Comparison of ENCODE assay signal across 8 mouse cellular contexts in genomic region chr14:46787454-46787786, GRCm38 (mm10). TPM values are rescaled to one million over a fixed set of nuclear protein-coding genes. Genes with fewer than 3 reads are reported as not detected.
DNase-seq lines count a peak whose midpoint lies in the region; ATAC-seq lines count a peak whose summit lies in the region.

No protein-coding gene starts in this region.

- DNase-seq in 3T3-L1 (ENCODE audit: low read depth, low spot score) = peak; percentile 56
- DNase-seq in embryonic facial prominence, embryonic 14.5 days (ENCODE audit: low spot score) = peak; percentile 72
- DNase-seq in adrenal gland, postnatal 14 days = no peak
- DNase-seq in kidney, postnatal 25 days = no peak

- no peaks in the 10 kb centered on the region for H3K27me3 ChIP-seq in erythroblast, embryonic 14.5 days (ENCODE audit: control insufficient read depth)
- no peaks in the 10 kb centered on the region for H3K27me3 ChIP-seq in embryonic facial prominence, embryonic 14.5 days (replicated peaks; ENCODE audit: control insufficient read depth, insufficient read depth, low read length)
- no peaks in the 10 kb centered on the region for H3K27me3 ChIP-seq in limb, embryonic 12.5 days
- no peaks in the 10 kb centered on the region for H3K27me3 ChIP-seq in stomach, embryonic 15.5 days (replicated peaks)

- H3K4me2 ChIP-seq in embryonic facial prominence, embryonic 14.5 days (ENCODE audit: low read depth, low read length) = peak overlapping the region; percentile 81
- H3K4me2 ChIP-seq in limb, embryonic 12.5 days = peak overlapping the region; percentile 58
- H3K4me2 ChIP-seq in stomach, embryonic 15.5 days = peak overlapping the region; percentile 57

- H3K27ac ChIP-seq in embryonic facial prominence, embryonic 14.5 days (replicated peaks; ENCODE audit: low read depth, low read length) = peak overlapping the region; percentile 99
- peak overlapping the region; percentile 99 for H3K27ac ChIP-seq in limb, embryonic 12.5 days
- peak overlapping the region; percentile 95 for H3K27ac ChIP-seq in stomach, embryonic 15.5 days

- peaks cover 25% of the 10 kb centered on the region for H3K36me3 ChIP-seq in erythroblast, embryonic 14.5 days (ENCODE audit: control insufficient read depth)
- peaks cover 17% of the 10 kb centered on the region for H3K36me3 ChIP-seq in embryonic facial prominence, embryonic 14.5 days (ENCODE audit: control insufficient read depth, insufficient read depth, low read length)
- peaks cover 20% of the 10 kb centered on the region; the same call in 1 of the 2 replicates for H3K36me3 ChIP-seq in limb, embryonic 12.5 days
- H3K36me3 ChIP-seq in stomach, embryonic 15.5 days = 0 out of 2 replicates have a peak, but pooled peaks cover 5% of the 10 kb centered on the region

- H3K9ac ChIP-seq in embryonic facial prominence, embryonic 14.5 days (ENCODE audit: low read depth, low read length) = peak overlapping the region; percentile 98
- H3K9ac ChIP-seq in limb, embryonic 12.5 days (replicated peaks) = peak overlapping the region; percentile 97
- peak overlapping the region; percentile 78 for H3K9ac ChIP-seq in stomach, embryonic 15.5 days

- 0% methylated on average over 11 of the region's 11 CpGs for WGBS in embryonic facial prominence, embryonic 14.5 days
- WGBS in limb, embryonic 12.5 days = under 1% methylated on average over 11 of the region's 11 CpGs
- under 1% methylated on average over 11 of the region's 11 CpGs for WGBS in stomach, embryonic 15.5 days

- peak overlapping the region; percentile 96 for H3K4me3 ChIP-seq in erythroblast, embryonic 14.5 days (replicated peaks)
- H3K4me3 ChIP-seq in embryonic facial prominence, embryonic 14.5 days (ENCODE audit: low read depth, low read length) = peak overlapping the region; percentile 97
- H3K4me3 ChIP-seq in limb, embryonic 12.5 days (replicated peaks) = peak overlapping the region; percentile 95
- peak overlapping the region; percentile 76 for H3K4me3 ChIP-seq in stomach, embryonic 15.5 days (replicated peaks)

- H3K4me1 ChIP-seq in erythroblast, embryonic 14.5 days (ENCODE audit: control insufficient read depth) = peaks cover 37% of the 10 kb centered on the region
- peaks cover 16% of the 10 kb centered on the region for H3K4me1 ChIP-seq in embryonic facial prominence, embryonic 14.5 days (ENCODE audit: control insufficient read depth, insufficient read depth, low read length)
- peaks cover 23% of the 10 kb centered on the region for H3K4me1 ChIP-seq in limb, embryonic 12.5 days (replicated peaks)
- 0 out of 2 replicates have a peak, but pooled peaks cover 8% of the 10 kb centered on the region for H3K4me1 ChIP-seq in stomach, embryonic 15.5 days

- H3K9me3 ChIP-seq in erythroblast, embryonic 14.5 days (ENCODE audit: control insufficient read depth, low read length) = no peaks in the 10 kb centered on the region
- H3K9me3 ChIP-seq in embryonic facial prominence, embryonic 14.5 days (ENCODE audit: control insufficient read depth, low read length) = no peaks in the 10 kb centered on the region
- H3K9me3 ChIP-seq in limb, embryonic 12.5 days = no peaks in the 10 kb centered on the region
- no peaks in the 10 kb centered on the region for H3K9me3 ChIP-seq in stomach, embryonic 15.5 days

- ATAC-seq in erythroblast, adult 5-6 weeks (replicated peaks; ENCODE audit: low FRiP score, poor library complexity, severe bottlenecking) = no peak
- ATAC-seq in embryonic facial prominence, embryonic 14.5 days (ENCODE audit: low read depth) = 0 out of 2 replicates have a peak, but pooled peaks have one; percentile 2
- ATAC-seq in limb, embryonic 12.5 days (ENCODE audit: insufficient number of reproducible peaks, insufficient read depth, low FRiP score, low TSS enrichment, low read depth) = no peak
- no peak for ATAC-seq in stomach, embryonic 15.5 days (ENCODE audit: insufficient read depth, low FRiP score, low read depth)

RNA-seq across cellular contexts. Expression of gene Cnih1, which starts 0.8 kb away (rescaled TPM):
- 5.1 and 6.1 TPM in 2 replicates for polyA plus RNA-seq in erythroblast, embryonic 14.5 days (2012)
- total RNA-seq in erythroblast, adult 5-6 weeks (2015; ENCODE audit: low replicate concordance) = 30.1 and 32.5 TPM in 2 replicates
- total RNA-seq in erythroblast, adult 5-6 weeks (2017; ENCODE audit: low replicate concordance) = 9.3 and 26.3 TPM in 2 replicates
- 214 and 219 TPM in 2 replicates for polyA plus RNA-seq in embryonic facial prominence, embryonic 14.5 days (2014; fragmentation: Nextera tagmentation; extraction: Ambion mirVana)
- polyA plus RNA-seq in limb, embryonic 12.5 days (2016; fragmentation: Nextera tagmentation; extraction: Ambion mirVana) = 170 and 187 TPM in 2 replicates
- polyA plus RNA-seq in stomach, embryonic 15.5 days (2015; fragmentation: Nextera tagmentation; extraction: Ambion mirVana) = 186 and 187 TPM in 2 replicates
- 88.3 and 95.3 TPM in 2 replicates for total RNA-seq in adrenal gland, postnatal 14 days (2021)

RNA-seq across cellular contexts. Expression of gene Cdkn3, which starts 27.1 kb away (rescaled TPM):
- polyA plus RNA-seq in erythroblast, embryonic 14.5 days (2012) = 2.5 and 2.6 TPM in 2 replicates
- 42.4 and 47.5 TPM in 2 replicates for total RNA-seq in erythroblast, adult 5-6 weeks (2015; ENCODE audit: low replicate concordance)
- total RNA-seq in erythroblast, adult 5-6 weeks (2017; ENCODE audit: low replicate concordance) = 45.1 and 57.7 TPM in 2 replicates
- 42.6 and 46.3 TPM in 2 replicates for polyA plus RNA-seq in embryonic facial prominence, embryonic 14.5 days (2014; fragmentation: Nextera tagmentation; extraction: Ambion mirVana)
- 46.4 and 47.6 TPM in 2 replicates for polyA plus RNA-seq in limb, embryonic 12.5 days (2016; fragmentation: Nextera tagmentation; extraction: Ambion mirVana)
- 58.8 and 60.6 TPM in 2 replicates for polyA plus RNA-seq in stomach, embryonic 15.5 days (2015; fragmentation: Nextera tagmentation; extraction: Ambion mirVana)
- 7.6 and 8.2 TPM in 2 replicates for total RNA-seq in adrenal gland, postnatal 14 days (2021)

RNA-seq across cellular contexts. Expression of gene Gmfb, which starts 34.6 kb away (rescaled TPM):
- 0.04 TPM in 2 replicates for polyA plus RNA-seq in erythroblast, embryonic 14.5 days (2012)
- total RNA-seq in erythroblast, adult 5-6 weeks (2015; ENCODE audit: low replicate concordance) = 20.4 and 31.3 TPM in 2 replicates
- 23.1 and 25.0 TPM in 2 replicates for total RNA-seq in erythroblast, adult 5-6 weeks (2017; ENCODE audit: low replicate concordance)
- 85.7 and 90.0 TPM in 2 replicates for polyA plus RNA-seq in embryonic facial prominence, embryonic 14.5 days (2014; fragmentation: Nextera tagmentation; extraction: Ambion mirVana)
- polyA plus RNA-seq in limb, embryonic 12.5 days (2016; fragmentation: Nextera tagmentation; extraction: Ambion mirVana) = 83.1 and 89.5 TPM in 2 replicates
- polyA plus RNA-seq in stomach, embryonic 15.5 days (2015; fragmentation: Nextera tagmentation; extraction: Ambion mirVana) = 48.5 and 51.3 TPM in 2 replicates
- 80.9 and 91.3 TPM in 2 replicates for total RNA-seq in adrenal gland, postnatal 14 days (2021)

RNA-seq across cellular contexts. Expression of gene Cgrrf1, which starts 44.5 kb away (rescaled TPM):
- 2.4 and 2.7 TPM in 2 replicates for polyA plus RNA-seq in erythroblast, embryonic 14.5 days (2012)
- 15.0 and 21.3 TPM in 2 replicates for total RNA-seq in erythroblast, adult 5-6 weeks (2015; ENCODE audit: low replicate concordance)
- 11.1 and 13.0 TPM in 2 replicates for total RNA-seq in erythroblast, adult 5-6 weeks (2017; ENCODE audit: low replicate concordance)
- 27.9 and 28.7 TPM in 2 replicates for polyA plus RNA-seq in embryonic facial prominence, embryonic 14.5 days (2014; fragmentation: Nextera tagmentation; extraction: Ambion mirVana)
- 28.6 and 29.4 TPM in 2 replicates for polyA plus RNA-seq in limb, embryonic 12.5 days (2016; fragmentation: Nextera tagmentation; extraction: Ambion mirVana)
- polyA plus RNA-seq in stomach, embryonic 15.5 days (2015; fragmentation: Nextera tagmentation; extraction: Ambion mirVana) = 22.6 and 27.3 TPM in 2 replicates
- total RNA-seq in adrenal gland, postnatal 14 days (2021) = 40.7 and 45.7 TPM in 2 replicates

Comparison
In these comparisons a context has a peak if more than half of its experiments do, and no peak if none do; other contexts are left out.
1. DNase-seq: peak in 3T3-L1 (single experiment) and embryonic facial prominence, embryonic 14.5 days (single experiment); none in adrenal gland, postnatal 14 days (single experiment) and kidney, postnatal 25 days (0 of 2).
2. RNA of gene Cnih1, which starts 0.8 kb away (polyA plus RNA-seq): 214 to 219 TPM in embryonic facial prominence, embryonic 14.5 days, 170 to 187 TPM in limb, embryonic 12.5 days and 186 to 187 TPM in stomach, embryonic 15.5 days; 5.1 to 6.1 TPM in erythroblast, embryonic 14.5 days; every median in the first group is over 10 times any median in the second.
3. RNA of gene Cdkn3, which starts 27.1 kb away (polyA plus RNA-seq): 58.8 to 60.6 TPM in stomach, embryonic 15.5 days, 46.4 to 47.6 TPM in limb, embryonic 12.5 days and 42.6 to 46.3 TPM in embryonic facial prominence, embryonic 14.5 days; 2.5 to 2.6 TPM in erythroblast, embryonic 14.5 days; every median in the first group is over 10 times any median in the second.
4. RNA of gene Gmfb, which starts 34.6 kb away (polyA plus RNA-seq): 85.7 to 90.0 TPM in embryonic facial prominence, embryonic 14.5 days, 83.1 to 89.5 TPM in limb, embryonic 12.5 days and 48.5 to 51.3 TPM in stomach, embryonic 15.5 days; 0.04 TPM in erythroblast, embryonic 14.5 days; every median in the first group is over 10 times any median in the second.
5. Peak in every context shown above with its lines, with median percentiles within 50 percentile points of each other: H3K4me3 ChIP-seq, H3K27ac ChIP-seq, H3K4me2 ChIP-seq and H3K9ac ChIP-seq.